6 mouse cellular contexts compared by ENCODE assay signal in the genomic region with DNA sequence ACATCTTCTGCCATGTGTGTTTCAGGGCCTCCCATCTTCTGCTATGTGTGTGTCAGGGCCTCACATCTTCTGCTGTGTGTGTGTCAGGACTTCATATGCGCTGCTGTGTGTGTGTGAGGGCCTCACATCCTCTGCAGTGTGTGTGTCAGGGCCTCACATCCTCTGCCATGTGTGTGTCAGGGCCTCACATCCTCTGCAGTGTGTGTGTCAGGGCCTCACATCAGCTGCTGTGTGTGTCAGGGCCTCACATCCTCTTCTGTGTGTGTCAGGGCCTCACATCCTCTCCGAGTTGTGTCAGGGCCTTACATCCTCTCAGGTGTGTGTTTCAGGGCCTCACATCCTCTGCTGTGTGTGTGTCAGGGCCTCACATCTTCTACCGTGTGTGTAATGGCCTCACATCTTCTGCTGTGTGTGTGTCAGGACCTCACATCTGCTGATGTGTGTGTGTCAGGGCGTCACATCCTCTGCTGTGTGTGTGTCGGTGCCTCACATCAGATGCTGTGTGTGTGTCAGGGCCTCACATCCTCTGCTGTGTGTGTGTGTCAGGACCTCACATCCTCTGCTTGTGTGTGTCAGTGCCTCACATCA.
DNase-seq lines count a peak whose midpoint lies in the region; ATAC-seq and TF ChIP-seq lines count a peak whose summit lies in the region.
"Not testable (repeated sequence)": the region's sequence is repeated elsewhere in the genome, so short reads cannot be mapped to it uniquely, and the experiment has no call there.

No protein-coding gene starts in this region.

- not testable (repeated sequence) for TF ChIP-seq CTCF in Patski (IDR thresholded peaks at IDR 0.05); hindbrain, postnatal 0 days (IDR thresholded peaks at IDR 0.05; ENCODE audit: low read depth); lung, embryonic 14.5 days (IDR thresholded peaks at IDR 0.05; ENCODE audit: low read depth)

- not testable (repeated sequence) for H3K27ac ChIP-seq in hindbrain, postnatal 0 days; lung, embryonic 14.5 days (ENCODE audit: low read depth)

- POLR2A ChIA-PET in Patski (lab: Charles Lee): not testable (repeated sequence)

- not testable (repeated sequence) for DNase-seq in Patski (ENCODE audit: low read depth, low spot score)
- DNase-seq in gastrocnemius, postnatal 25 days: peak; percentile 1
- peak; percentile 0 for DNase-seq in hindbrain, postnatal 0 days (ENCODE audit: low spot score)
- peak; percentile 0 for DNase-seq in lung, embryonic 14.5 days
- DNase-seq in neural tube, embryonic 10.5 days (ENCODE audit: extremely low spot score, low spot score): peak; percentile 11
- DNase-seq in thymus, postnatal 0 days (ENCODE audit: low spot score): peak; percentile 1

- not testable (repeated sequence) for H3K27me3 ChIP-seq in Patski; hindbrain, postnatal 0 days (ENCODE audit: insufficient read depth, low read length); lung, embryonic 14.5 days (ENCODE audit: insufficient read depth, low read length)

- ATAC-seq in Patski: peak; percentile 91
- ATAC-seq in hindbrain, postnatal 0 days; lung, embryonic 14.5 days (ENCODE audit: insufficient read depth): not testable (repeated sequence)

- H3K4me1 ChIP-seq in hindbrain, postnatal 0 days (ENCODE audit: insufficient read depth, low read length); lung, embryonic 14.5 days (ENCODE audit: insufficient read depth): not testable (repeated sequence)

- not testable (repeated sequence) for H3K9me3 ChIP-seq in hindbrain, postnatal 0 days (ENCODE audit: low read length); lung, embryonic 14.5 days (ENCODE audit: low read depth, low read length)

- H3K36me3 ChIP-seq in hindbrain, postnatal 0 days (ENCODE audit: insufficient read depth, low read length); lung, embryonic 14.5 days (ENCODE audit: insufficient read depth): not testable (repeated sequence)

- CTCF ChIA-PET in Patski (lab: Charles Lee): not testable (repeated sequence)

- 78% methylated on average over 5 of the region's 5 CpGs for WGBS in hindbrain, postnatal 0 days
- WGBS in lung, embryonic 14.5 days: 70% methylated on average over 5 of the region's 5 CpGs

- in situ Hi-C loops in Patski (cut with MboI; ENCODE audit: low pct_unique_long_range_greater_than_20kb): not testable (repeated sequence)

- not testable (repeated sequence) for H3K9ac ChIP-seq in hindbrain, postnatal 0 days (replicated peaks; ENCODE audit: low read length); lung, embryonic 14.5 days

- H3K4me3 ChIP-seq in hindbrain, postnatal 0 days (ENCODE audit: low read length); lung, embryonic 14.5 days (ENCODE audit: low read depth, low read length): not testable (repeated sequence)

- not testable (repeated sequence) for H3K4me2 ChIP-seq in hindbrain, postnatal 0 days (ENCODE audit: low read depth, low read length); lung, embryonic 14.5 days
